Mouse (Mus musculus) heart, embryonic 12.5 days (tissue): ENCODE measurements around the gene Cadps. TPM values are rescaled to one million over a fixed set of nuclear protein-coding genes. Genes with fewer than 3 reads are reported as not detected.

ENCODE experiments used
- ATAC-seq: fragments of 200-750 bp; cut with Nextera tagmentation; 2 replicates; pipeline ENCODE4 v1.8.0; 2017; ENCODE audit warnings: moderate TSS enrichment, moderate library complexity; ENCODE audit not compliant: insufficient number of reproducible peaks, low FRiP score
- H3K27ac ChIP-seq: fragments of 300-500 bp; sonication (generic); 2 replicates; pipeline ENCODE4 v1.5.1; 2016; ENCODE audit warnings: mild to moderate bottlenecking, moderate library complexity; ENCODE audit not compliant: poor library complexity, severe bottlenecking
- H3K27me3 ChIP-seq: fragments of 300-500 bp; sonication (generic); replicated peaks from 2 replicates; pipeline ENCODE4 v1.6.1; 2016; ENCODE audit warnings: mild to moderate bottlenecking, moderate library complexity
- H3K36me3 ChIP-seq: fragments of 300-500 bp; sonication (generic); 2 replicates; pipeline ENCODE4 v1.6.1; 2016; ENCODE audit warnings: mild to moderate bottlenecking, moderate library complexity
- H3K4me1 ChIP-seq: fragments of 300-500 bp; sonication (generic); replicated peaks from 2 replicates; pipeline ENCODE4 v1.6.1; 2016; ENCODE audit warnings: mild to moderate bottlenecking
- H3K4me2 ChIP-seq: fragments of 300-500 bp; sonication (generic); 2 replicates; pipeline ENCODE4 v1.6.1; 2016; ENCODE audit warnings: mild to moderate bottlenecking, moderate library complexity
- H3K4me3 ChIP-seq: fragments of 300-500 bp; sonication (generic); 2 replicates; pipeline ENCODE4 v1.5.1; 2016; ENCODE audit warnings: mild to moderate bottlenecking
- H3K9ac ChIP-seq: fragments of 300-500 bp; sonication (generic); 2 replicates; pipeline ENCODE4 v1.6.1; 2016; ENCODE audit warnings: mild to moderate bottlenecking, moderate library complexity
- H3K9me3 ChIP-seq: fragments of 300-500 bp; sonication (generic); replicated peaks from 2 replicates; pipeline ENCODE4 v1.6.1; 2016; ENCODE audit warnings: mild to moderate bottlenecking, moderate library complexity
- WGBS: fragments of 180-500 bp; shearing (Covaris S2); methylation state at CpG from one replicate; pipeline ENCODE4 v1.1.7; 2016; 5-methylcytosine and 5-hydroxymethylcytosine counted together
- polyA plus RNA-seq: library from polyadenylated mRNA; unstranded; fragments of >200 nt; fragmentation: Nextera tagmentation; extraction: Ambion mirVana; gene quantifications from 2 replicates; pipeline ENCODE4 v1.2.1, GENCODE M21; 2016

Gene Cadps
- polyA plus RNA-seq, 1 experiment from 2014 or later: 1.3 TPM

DNA sequence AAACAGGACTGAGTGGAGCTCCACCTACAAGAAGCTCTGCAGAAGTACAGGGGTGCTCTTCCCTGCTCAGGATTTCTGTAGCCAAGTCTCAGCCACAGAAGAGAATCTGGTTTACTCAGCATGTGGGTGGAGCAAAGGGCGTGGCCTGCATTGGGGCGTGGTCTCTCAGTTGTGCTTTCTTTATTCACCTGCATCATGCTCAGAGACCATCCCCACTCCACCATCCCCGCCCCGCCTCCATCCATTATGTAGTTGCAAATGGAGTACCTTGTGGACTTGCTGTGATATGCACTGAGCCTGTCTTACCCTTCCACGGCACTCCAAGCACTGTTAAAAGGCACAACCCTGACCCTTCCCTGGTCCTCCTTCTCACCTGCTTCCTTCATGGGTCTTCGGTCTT lies 271.5 kb downstream of the Cadps start:
- no peaks in the 10 kb centered on the region for H3K27me3 ChIP-seq
- 42% methylated on average over 6 of the region's 6 CpGs for WGBS
- H3K4me3 ChIP-seq: no peak overlapping the region
- no peak overlapping the region for H3K27ac ChIP-seq
- no peak overlapping the region for H3K4me2 ChIP-seq
- ATAC-seq: no peak
- no peaks in the 10 kb centered on the region for H3K9me3 ChIP-seq
- no peak overlapping the region for H3K9ac ChIP-seq
- no peaks in the 10 kb centered on the region for H3K36me3 ChIP-seq
- H3K4me1 ChIP-seq: no peaks in the 10 kb centered on the region

DNA sequence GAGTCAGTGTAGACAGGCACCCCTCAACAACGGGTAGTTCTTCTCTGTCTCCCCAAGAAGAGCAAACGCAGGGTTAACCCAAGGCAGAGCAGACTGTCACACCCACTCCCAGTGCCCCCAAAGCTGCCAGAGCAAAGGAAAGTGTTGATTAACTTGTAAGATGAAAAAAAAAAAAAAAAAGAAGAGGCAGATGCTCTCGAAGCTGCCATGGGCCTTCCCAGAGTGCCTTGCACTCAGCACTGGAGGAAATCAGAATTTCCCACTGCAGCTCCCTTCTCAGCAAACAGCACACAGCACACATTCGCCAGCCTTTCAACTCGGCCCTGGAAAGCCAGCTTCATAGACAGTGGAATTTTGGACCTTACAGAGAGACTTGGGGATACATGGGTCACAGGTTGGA lies 271.9 kb downstream of the Cadps start:
- 37% methylated on average over 5 of the region's 5 CpGs for WGBS

GRCm38 (mm10) chr14:12549290-12549689 lies 273.6 kb downstream of the Cadps start:
- Histone ChIP-seq H3K4me1 (no peaks in the 10 kb centered on the region), H3K27me3 (no peaks in the 10 kb centered on the region), H3K4me2 (no peak overlapping the region), H3K27ac (no peak overlapping the region), H3K4me3 (no peak overlapping the region), H3K9ac (no peak overlapping the region), H3K36me3 (no peaks in the 10 kb centered on the region), H3K9me3 (no peaks in the 10 kb centered on the region)
- ATAC-seq: no peak

More for the DNA sequence above, 271.9 kb downstream of the Cadps start:
- no peaks in the 10 kb centered on the region for H3K4me1 ChIP-seq
- no peak overlapping the region for H3K27ac ChIP-seq
- H3K9ac ChIP-seq: no peak overlapping the region
- H3K4me3 ChIP-seq: no peak overlapping the region
- H3K9me3 ChIP-seq: no peaks in the 10 kb centered on the region
- no peak overlapping the region for H3K4me2 ChIP-seq
- H3K27me3 ChIP-seq: no peaks in the 10 kb centered on the region
- no peaks in the 10 kb centered on the region for H3K36me3 ChIP-seq
- ATAC-seq: no peak

DNA sequence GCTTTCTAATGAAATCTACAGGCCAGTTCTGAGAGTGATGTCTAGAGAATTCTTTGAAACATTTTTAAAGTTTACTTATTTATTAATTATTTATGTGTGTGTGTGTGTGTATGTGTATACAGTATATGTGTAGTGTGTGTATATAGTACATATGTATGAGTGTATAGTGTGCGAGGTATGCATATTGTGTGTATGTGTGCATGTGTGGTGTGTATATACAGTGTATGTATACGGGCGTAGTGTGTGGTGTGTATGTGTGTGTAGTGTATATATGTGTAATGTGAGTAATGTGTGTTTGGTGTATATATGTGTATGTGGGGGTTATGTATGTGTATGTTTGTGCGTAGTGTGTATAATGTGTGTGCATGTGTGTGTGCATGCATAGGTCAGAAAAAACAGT lies 275.4 kb downstream of the Cadps start:
- H3K4me3 ChIP-seq: no peak overlapping the region
- no peaks in the 10 kb centered on the region for H3K36me3 ChIP-seq
- no peak overlapping the region for H3K27ac ChIP-seq
- WGBS: 85% methylated on average over 4 of the region's 4 CpGs
- H3K9me3 ChIP-seq: no peaks in the 10 kb centered on the region
- H3K9ac ChIP-seq: no peak overlapping the region
- no peaks in the 10 kb centered on the region for H3K4me1 ChIP-seq
- no peak overlapping the region for H3K4me2 ChIP-seq
- ATAC-seq: no peak
- no peaks in the 10 kb centered on the region for H3K27me3 ChIP-seq

DNA sequence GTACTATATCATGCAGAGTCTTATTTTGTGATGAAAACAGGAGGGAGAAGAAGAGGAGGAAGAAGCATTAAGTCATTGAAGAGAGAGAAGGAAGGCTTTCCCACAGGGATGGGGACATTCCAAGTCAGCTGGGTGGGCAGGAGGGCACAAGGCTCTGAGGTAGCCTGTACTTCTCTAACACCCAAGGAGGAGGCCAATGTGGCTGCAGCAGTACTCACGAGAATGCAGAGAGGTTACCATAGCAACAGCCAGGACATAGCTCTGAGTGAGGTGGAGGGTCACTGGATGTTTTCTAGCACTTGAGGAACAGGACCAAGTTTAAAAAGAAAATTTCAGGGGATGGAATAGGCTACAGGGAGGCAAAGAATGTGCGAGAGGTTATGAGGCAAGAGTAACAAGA lies 281.1 kb downstream of the Cadps start:
- no peak overlapping the region for H3K4me2 ChIP-seq
- no peaks in the 10 kb centered on the region for H3K36me3 ChIP-seq
- H3K9me3 ChIP-seq: no peaks in the 10 kb centered on the region
- H3K27ac ChIP-seq: no peak overlapping the region
- H3K27me3 ChIP-seq: no peaks in the 10 kb centered on the region
- H3K9ac ChIP-seq: no peak overlapping the region
- no peaks in the 10 kb centered on the region for H3K4me1 ChIP-seq
- ATAC-seq: no peak
- 61% methylated on average over 2 of the region's 2 CpGs for WGBS
- no peak overlapping the region for H3K4me3 ChIP-seq

GRCm38 (mm10) chr14:12539071-12539470 lies 283.8 kb downstream of the Cadps start:
- Histone ChIP-seq H3K4me3 (no peak overlapping the region), H3K9ac (no peak overlapping the region), H3K27ac (no peak overlapping the region), H3K4me1 (no peaks in the 10 kb centered on the region), H3K36me3 (no peaks in the 10 kb centered on the region), H3K4me2 (no peak overlapping the region), H3K27me3 (no peaks in the 10 kb centered on the region), H3K9me3 (no peaks in the 10 kb centered on the region)
- WGBS: 75% methylated on average over 5 of the region's 5 CpGs
- no peak for ATAC-seq

DNA sequence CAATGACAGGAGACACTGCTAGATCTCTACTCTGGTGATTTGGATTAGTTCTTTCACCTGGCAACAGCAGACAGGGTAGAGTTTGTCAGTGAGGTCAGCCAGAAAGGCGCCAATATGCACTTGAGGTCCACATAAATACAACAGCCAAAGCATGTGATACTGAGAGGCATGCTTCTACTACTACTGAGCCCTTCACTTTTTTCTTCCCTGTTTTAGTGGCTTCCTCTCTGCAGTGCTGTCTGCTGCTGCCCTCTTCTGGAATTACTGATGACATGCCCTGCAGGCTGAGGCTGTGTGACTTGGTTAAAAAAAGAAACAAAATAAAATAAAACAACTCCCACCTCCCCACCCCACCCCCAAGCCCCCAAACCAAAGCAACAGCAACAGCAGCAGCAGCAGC lies 291.8 kb downstream of the Cadps start:
- H3K4me1 ChIP-seq: peaks cover 4% of the 10 kb centered on the region; the same call in 1 of the 2 replicates
- WGBS: 16% methylated on average over 1 of the region's 1 CpGs
- H3K4me3 ChIP-seq: no peak overlapping the region
- H3K4me2 ChIP-seq: no peak overlapping the region
- H3K27ac ChIP-seq: no peak overlapping the region
- no peaks in the 10 kb centered on the region for H3K36me3 ChIP-seq
- no peaks in the 10 kb centered on the region for H3K9me3 ChIP-seq
- H3K9ac ChIP-seq: no peak overlapping the region
- no peak for ATAC-seq
- 0 out of 2 replicates have a peak, but pooled peaks cover 3% of the 10 kb centered on the region for H3K27me3 ChIP-seq

DNA sequence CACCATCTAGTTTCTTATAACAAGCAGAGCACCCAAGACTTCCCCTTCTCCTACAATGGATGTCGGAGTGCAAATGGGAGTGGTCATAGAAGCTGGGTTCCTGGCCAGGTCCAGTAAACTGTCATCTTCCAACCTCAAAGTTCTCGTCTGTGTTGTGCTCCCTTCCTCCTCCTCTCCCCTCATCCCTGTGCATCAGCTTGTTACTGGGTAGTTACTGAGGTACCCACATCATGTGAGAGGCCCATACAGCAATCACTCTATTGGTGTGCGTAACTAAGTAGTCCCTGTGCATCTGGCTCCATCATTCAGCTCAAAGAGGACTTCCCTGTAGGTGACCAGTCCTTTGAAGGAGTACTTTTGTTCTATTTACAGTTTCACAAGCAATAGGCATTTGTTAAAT lies 292.3 kb downstream of the Cadps start:
- Histone ChIP-seq H3K4me3 (no peak overlapping the region), H3K4me2 (no peak overlapping the region), H3K9me3 (no peaks in the 10 kb centered on the region), H3K4me1 (peaks cover 4% of the 10 kb centered on the region; the same call in 1 of the 2 replicates), H3K27me3 (0 out of 2 replicates have a peak, but pooled peaks cover 3% of the 10 kb centered on the region), H3K27ac (no peak overlapping the region), H3K9ac (no peak overlapping the region), H3K36me3 (no peaks in the 10 kb centered on the region)
- WGBS: 66% methylated on average over 3 of the region's 3 CpGs
- ATAC-seq: no peak

GRCm38 (mm10) chr14:12529961-12530542 lies 292.8 kb downstream of the Cadps start:
- H3K4me3 ChIP-seq: no peak overlapping the region
- WGBS: 13% methylated on average over 11 of the region's 11 CpGs
- H3K27ac ChIP-seq: no peak overlapping the region
- peak overlapping the region; percentile 47 for H3K4me2 ChIP-seq
- ATAC-seq: no peak
- H3K4me1 ChIP-seq: peaks cover 4% of the 10 kb centered on the region; the same call in 1 of the 2 replicates
- H3K27me3 ChIP-seq: 0 out of 2 replicates have a peak, but pooled peaks cover 3% of the 10 kb centered on the region
- H3K9ac ChIP-seq: no peak overlapping the region
- no peaks in the 10 kb centered on the region for H3K36me3 ChIP-seq
- H3K9me3 ChIP-seq: no peaks in the 10 kb centered on the region

- H3K36me3 ChIP-seq: no peaks in the 10 kb centered on the region
- H3K27me3 ChIP-seq: 0 out of 2 replicates have a peak, but pooled peaks cover 3% of the 10 kb centered on the region
- no peak overlapping the region for H3K27ac ChIP-seq
- no peaks in the 10 kb centered on the region for H3K9me3 ChIP-seq
- no peak overlapping the region for H3K9ac ChIP-seq
- WGBS: 66% methylated on average over 5 of the region's 5 CpGs
- H3K4me2 ChIP-seq: no peak overlapping the region
- peaks cover 4% of the 10 kb centered on the region; the same call in 1 of the 2 replicates for H3K4me1 ChIP-seq
- ATAC-seq: no peak
- H3K4me3 ChIP-seq: no peak overlapping the region
Measured at GRCm38 (mm10) chr14:12527296-12527695, 295.6 kb downstream of the Cadps start.

GRCm38 (mm10) chr14:12507018-12507417 lies 315.9 kb downstream of the Cadps start:
- Histone ChIP-seq H3K27ac (no peak overlapping the region), H3K36me3 (no peaks in the 10 kb centered on the region), H3K9ac (no peak overlapping the region), H3K27me3 (no peaks in the 10 kb centered on the region), H3K4me1 (no peaks in the 10 kb centered on the region), H3K4me3 (no peak overlapping the region), H3K9me3 (no peaks in the 10 kb centered on the region), H3K4me2 (no peak overlapping the region)
- 84% methylated on average over 7 of the region's 7 CpGs for WGBS
- no peak for ATAC-seq
